Mouse (Mus musculus) embryo, embryonic 11 days (tissue): ENCODE results near the gene Gm39566.

ENCODE experiments used
- DNase-seq: peaks from one replicate; pipeline ENCODE4 v3.0.0-alpha.2; 2015

Gm39566 gene

GRCm38 (mm10) chr11:69795168-69795982, 19.7 kb downstream of the Gm39566 start, which contains the start of gene Chrnb1:
Chrnb1 (minus strand) TSS chr11:69795943.
- DNase-seq: peak; percentile 96

DNA sequence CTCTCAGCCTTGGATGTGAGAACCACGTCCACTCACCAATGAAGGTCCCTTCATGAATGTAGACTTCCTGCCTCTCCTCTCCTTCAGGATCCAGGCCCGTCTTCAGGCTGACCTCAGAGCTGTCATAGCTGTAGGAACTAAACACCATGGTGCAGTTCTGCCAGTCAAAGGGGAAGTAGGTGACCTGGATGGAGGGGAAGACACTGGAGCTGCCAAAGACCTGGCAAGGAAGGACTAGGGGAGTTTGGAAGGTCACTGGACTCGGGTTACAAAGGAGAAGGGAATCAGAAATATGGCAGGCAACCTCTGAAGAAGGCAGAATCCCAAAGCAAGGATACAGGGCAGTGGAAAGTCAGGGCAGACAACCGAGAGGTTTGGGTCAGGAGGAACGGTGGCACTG, 21.7 kb downstream of the Gm39566 start:
- DNase-seq: no peak

GRCm38 (mm10) chr11:69791420-69791819, 23.7 kb downstream of the Gm39566 start:
- no peak for DNase-seq

DNA sequence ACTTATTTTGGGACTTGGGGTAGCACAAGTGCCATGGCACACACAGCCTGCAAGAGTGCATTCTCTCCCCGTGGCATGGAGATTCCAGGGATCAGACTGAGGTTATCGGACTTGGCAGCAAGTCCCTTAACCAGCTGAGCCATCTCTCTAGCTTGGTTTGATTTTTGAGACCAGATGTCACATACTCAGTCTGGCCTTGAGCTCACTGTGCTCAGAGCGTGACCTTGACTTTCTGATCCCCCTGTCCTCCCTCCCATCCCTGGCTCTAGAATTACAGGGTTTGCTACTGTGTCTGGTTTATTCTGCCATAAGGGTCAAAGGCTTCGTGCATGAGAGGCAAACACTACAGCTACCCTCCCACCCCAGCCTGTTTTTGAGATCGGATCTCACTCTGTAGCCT, 25.7 kb downstream of the Gm39566 start:
- no peak for DNase-seq

DNA sequence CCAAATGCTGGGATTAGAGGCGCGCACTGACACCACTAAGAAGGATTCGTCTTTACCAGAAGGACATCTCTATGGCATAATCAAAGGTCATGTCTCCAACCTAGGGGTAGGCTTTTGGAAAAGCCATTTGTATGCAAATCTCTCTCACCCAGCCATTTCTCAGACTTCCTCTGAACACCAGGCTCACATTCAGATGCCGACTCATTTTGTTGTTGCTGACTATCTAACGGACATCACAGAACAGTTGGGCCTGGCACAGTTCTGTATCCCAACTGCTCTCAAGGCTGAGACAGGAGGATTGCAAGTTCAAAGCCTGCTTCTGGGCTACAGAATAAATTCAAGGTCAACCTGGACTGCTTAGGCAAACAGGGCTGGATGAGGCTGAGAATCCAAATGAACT, 27.8 kb downstream of the Gm39566 start:
- DNase-seq: no peak

GRCm38 (mm10) chr11:69784793-69785272, 30.3 kb downstream of the Gm39566 start:
- DNase-seq: no peak

- no peak for DNase-seq
Observed at GRCm38 (mm10) chr11:69781828-69782227, 33.3 kb downstream of the Gm39566 start.

GRCm38 (mm10) chr11:69778985-69779384, 36.1 kb downstream of the Gm39566 start:
- DNase-seq: no peak

DNA sequence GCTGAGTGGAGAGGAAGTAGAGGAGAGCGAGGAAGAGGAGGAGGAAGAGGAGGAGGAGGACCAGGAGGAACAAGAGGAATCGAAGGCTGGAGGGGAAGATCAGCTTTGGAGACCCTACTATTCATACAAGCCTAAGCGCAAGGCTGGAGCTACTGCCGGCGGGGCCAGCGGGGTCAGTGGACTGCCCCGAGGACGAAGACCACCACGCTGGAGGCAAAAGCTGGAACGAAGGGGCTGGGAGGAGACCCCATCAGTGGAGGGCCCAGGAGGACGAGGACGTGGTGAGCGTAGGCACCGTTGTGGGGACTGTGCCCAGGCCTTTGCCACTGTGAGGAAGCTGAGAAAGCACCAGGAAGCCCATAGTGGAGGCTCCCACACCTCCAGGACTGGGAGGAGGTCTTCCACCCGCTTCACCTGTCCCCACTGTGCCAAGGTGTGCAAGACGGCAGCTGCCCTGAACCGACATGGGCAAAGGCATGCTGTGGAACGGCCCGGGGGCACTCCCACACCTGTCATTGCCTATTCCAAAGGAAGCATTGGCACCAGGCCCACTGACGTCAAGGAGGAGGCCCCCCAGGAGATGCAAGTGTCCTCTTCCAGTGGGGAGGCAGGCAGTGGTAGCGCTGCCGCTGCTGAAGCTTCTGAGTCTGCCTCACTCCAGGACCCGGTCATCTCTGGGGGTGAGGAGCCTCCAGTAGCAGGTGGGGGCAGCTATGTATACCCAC, 36.7 kb downstream of the Gm39566 start:
- no peak for DNase-seq

DNA sequence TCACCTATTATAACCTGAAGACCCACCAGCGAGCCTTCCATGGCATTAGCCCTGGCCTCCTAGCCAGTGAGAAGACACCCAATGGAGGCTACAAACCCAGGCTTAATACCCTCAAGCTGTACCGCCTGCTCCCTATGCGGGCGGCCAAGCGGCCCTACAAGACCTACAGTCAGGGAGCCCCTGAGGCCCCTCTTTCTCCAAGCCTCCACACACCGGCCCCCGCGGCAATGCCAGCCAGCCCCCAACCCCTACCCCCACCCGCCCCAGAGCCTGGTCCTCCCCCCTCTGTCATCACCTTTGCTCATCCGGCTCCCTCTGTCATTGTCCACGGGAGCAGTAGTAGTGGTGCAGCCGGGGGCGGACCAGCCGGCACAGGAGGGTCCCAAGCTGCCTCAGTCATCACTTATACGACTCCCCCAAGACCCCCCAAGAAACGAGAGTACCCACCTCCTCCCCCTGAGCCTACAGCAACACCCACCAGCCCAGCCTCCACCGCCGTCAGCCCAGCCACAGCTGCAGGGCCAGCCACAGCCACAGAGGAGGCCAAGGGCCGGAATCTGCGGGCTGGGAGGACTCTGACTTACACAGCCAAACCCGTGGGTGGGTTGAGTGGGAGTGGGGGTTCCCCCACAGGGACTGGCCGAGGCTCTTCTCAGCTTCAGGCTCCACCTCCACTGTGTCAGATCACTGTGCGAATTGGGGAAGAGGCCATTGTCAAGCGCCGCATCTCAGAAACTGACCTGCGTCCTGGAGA, 37.4 kb downstream of the Gm39566 start:
- no peak for DNase-seq

DNA sequence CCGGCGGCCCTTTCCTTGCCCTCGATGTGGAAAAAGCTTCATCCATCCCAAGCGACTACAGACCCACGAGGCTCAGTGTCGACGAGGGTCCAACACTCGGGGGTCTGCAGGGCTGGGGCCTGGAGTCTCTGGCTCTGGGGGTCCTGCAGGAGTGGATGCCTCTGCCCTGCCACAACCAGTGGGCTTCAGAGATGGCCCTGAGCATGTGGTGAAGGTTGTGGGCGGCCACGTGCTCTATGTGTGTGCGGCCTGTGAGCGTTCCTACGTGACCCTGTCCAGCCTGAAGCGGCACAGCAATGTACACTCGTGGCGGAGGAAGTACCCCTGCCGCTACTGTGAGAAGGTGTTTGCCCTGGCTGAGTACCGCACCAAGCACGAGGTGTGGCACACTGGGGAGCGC, 38.6 kb downstream of the Gm39566 start:
- no peak for DNase-seq

DNA sequence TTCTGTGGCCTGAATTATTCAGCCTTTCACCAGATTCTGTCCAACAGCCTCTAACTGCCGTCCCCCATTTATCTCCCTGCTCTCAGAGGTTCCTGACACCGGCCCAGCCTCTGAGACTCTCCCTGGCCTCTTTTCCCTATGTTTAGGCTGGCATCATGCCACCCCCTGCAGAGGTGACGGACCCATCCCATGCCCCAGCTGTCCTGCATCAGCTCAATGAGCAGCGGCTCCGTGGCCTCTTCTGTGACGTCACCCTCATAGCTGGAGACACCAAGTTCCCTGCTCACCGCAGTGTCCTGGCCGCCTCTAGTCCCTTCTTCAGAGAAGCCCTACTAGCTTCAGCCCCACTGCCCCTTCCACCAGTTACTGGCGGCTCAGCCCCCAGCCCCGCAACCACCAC, 39.4 kb downstream of the Gm39566 start:
- DNase-seq: no peak

GRCm38 (mm10) chr11:69774961-69775360, 40.1 kb downstream of the Gm39566 start:
- DNase-seq: no peak

DNA sequence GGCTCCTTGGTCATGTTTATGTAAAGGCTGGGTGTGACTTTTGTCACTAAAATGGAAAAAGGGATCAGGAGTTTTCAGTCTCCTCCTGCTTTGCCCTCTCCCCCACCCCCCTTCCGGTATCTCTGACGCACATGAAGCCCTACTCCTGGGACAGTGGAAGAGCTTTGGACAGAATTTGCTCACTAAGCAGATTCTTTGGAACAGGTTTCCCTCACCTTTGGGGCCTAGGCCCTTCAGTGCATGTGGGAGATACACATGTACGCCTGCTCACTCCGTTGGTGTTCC, 47.5 kb downstream of the Gm39566 start:
- DNase-seq: no peak

DNA sequence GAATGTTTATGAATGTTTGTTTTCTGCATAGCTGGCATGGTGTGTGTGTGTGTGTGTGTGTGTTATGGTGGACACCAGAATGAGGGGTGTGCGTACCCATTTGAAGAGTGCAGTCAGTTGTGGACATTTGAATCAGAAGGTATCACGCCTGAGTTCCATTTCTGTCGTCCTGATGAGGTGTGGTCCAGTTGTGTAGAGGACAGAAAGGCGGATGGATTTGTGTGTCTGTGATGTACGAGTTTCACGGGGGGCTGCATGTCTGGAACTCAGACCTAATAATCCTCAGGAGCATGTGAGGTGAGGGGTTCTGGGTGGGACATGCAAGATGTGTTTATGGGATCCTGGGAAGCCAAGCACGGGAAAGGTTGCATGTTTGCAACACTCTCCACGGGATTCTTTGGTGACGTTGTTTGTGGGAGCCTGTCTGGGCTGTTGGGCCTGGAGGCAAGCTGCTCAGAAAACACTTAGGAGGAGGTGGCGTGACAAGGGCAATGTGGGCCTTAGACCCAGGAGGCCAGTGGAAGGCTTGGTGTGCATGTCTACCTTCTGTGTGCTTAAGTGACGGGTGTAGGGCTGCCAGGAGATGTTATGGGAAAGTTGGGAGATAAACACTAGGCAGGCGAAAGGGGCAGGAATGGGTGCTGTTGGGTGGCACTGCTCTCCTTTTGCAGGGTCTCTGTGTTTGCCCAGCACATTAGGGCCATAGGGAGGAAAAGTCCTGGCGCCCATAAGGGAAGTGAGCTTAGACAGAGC, 48.0 kb downstream of the Gm39566 start:
- no peak for DNase-seq

GRCm38 (mm10) chr11:69766126-69766609, 48.9 kb downstream of the Gm39566 start:
- peak; percentile 66 for DNase-seq

DNA sequence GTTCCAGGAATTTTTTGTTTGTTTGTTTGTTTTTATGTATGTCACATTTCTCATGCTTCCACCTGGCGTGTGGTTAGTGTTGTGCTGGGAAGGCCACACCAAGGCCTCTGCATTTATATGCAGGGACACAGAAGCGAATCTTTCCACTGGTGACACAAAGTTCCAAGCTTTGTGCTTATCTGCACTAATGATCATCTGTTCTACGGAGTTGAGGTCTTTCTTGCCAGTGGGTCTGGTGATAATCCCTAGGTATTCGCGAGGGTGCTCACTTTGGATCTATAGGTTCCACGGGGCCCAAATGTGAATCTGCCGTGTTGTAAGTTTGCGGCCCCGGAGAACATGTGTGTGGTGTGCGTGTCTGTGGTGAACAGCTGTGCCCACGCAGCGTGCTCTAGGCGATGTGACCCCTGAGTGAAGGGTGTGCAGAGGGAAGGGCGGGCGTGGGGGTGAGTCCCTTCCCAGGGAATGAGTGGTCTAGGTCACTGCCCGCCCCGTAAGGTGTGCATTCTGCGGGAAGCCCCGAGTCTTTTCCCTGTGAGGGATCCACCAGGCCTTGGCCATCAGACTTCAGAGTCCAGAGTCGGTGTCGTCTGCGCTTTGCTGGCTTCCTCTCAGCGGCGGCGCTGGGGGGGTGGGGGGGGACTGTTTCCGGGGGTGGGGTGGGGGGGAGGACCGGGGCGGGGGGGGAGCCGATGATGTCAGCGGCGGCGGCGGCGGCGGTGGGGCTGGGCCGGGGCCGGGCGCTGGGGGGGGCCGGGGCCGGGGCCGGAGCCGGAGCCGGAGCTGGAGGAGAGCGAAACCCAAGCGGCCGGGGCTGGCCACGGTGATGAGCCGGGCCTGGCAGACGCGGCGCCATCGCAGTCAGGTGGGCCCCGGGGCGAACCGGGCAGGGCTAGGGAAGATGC, 49.6 kb downstream of the Gm39566 start, which contains the start of gene Zbtb4:
Zbtb4 (plus strand) TSS at position 692 of the 905 bp plus-strand sequence.
- DNase-seq: peak; percentile 43

GRCm38 (mm10) chr11:69763551-69763950, 51.5 kb downstream of the Gm39566 start:
- peak; percentile 33 for DNase-seq

DNA sequence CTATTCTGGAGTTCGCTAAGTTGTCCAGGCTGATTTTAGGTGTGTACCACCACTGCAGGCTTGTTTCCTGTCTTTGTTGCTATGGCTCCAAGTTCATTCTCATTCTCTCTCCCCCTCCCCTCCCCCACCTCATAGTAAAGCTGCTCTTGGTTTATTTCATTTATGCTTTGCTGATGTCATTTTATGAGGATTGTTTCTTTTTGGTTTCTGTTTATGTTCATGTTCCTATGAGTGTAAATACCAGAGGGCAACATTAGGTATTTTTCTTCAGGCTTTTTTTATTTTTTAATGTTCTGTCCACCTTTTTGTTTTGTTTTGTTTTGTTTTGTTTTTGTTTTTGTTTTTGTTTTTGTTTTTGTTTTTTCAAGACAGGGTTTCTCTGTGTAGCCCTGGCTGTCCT, 53.2 kb downstream of the Gm39566 start, which contains the start of gene Slc35g3:
Slc35g3 (minus strand) TSS at position 101 of the 400 bp plus-strand sequence.
- DNase-seq: no peak
